Mouse (Mus musculus) B cell, adult 67 days (primary cell): ENCODE results near the gene Eif4a2. TPM values are rescaled to one million over a fixed set of nuclear protein-coding genes. Genes with fewer than 3 reads are reported as not detected.

Experiments
- total RNA-seq, 2 experiments: library from RNA; stranded (reverse); gene quantifications; 4 replicates each; pipeline ENCODE4 v1.2.4; 2023

Gene Eif4a2
- total RNA-seq = 1,000 to 10,000 TPM; 1,212 to 1,271 TPM

DNA sequence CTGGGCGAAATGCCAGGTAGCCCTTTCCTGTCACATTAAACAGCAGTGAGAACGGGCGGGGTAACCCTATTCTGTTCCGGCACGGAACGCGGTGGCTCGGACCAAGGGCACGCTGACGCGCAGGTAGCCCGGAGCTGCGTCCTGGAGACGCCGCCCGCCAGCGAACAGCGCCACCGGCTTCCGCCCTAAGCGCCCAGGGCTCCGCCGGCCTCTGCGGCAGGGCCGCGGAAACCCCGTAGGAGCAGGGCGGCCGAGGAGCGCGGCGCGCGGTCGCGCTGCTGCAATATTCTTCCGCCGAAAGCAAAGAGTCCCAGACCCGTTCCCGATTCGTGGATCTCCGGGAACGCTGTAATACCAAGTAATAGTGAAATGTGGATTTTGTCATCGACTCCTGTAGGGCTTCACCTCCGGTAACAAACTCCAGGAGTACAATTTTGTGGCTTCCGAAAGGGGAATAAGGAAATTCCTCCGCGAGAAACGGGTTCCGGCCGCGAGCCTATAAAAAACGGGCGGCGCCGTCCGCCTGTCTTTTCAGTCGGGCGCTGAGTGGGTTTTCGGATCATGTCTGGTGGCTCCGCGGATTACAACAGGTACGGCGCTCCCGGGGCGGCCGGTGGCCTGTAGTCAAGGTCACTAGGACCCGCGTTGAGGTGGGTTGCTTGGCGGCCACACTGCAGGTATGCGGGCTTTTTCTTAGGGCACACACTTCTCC lies at the start of gene Eif4a2:
Eif4a2 (plus strand) TSS at position 214 of the 712 bp plus-strand sequence.

DNA sequence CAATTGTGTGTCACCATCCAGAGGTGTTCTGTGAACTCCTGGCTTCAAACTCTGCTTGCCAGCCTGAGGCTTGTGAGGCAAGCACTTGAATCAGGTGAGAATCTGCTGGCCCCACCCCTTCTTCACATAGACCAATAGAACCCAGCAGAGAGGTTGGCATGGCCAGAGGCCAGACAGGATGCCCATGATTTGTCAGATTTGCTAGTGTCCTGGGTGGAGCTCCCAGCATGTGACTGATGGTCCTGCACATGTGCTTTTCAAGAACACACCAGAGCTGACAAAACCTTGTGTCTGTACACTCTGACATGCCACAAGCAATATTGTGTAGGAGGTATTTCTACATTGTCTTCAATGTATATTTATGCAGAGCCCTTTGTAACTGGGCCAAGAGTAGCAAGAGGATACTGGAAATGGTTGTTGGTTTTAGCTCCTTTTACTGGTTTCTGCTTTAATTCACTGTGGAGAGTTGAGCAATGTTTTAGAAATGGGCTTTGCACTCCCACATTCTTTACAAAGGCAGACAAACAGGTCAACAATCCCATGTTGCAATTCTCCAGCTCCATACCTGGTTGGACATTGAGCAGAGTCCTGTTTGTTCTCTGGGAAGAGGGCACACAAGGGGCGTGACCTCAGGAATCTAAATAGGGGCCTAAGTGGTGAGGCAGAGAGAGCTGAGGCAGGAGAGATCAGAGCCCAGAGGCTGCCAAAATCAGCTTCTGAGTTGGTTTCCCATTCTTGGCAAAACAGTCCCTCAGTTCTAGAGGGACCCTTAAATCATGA lies 49.4 kb upstream of the Eif4a2 start, which contains the start of gene Kng1:
Kng1 (plus strand) TSS at position 198 of the 780 bp plus-strand sequence.

DNA sequence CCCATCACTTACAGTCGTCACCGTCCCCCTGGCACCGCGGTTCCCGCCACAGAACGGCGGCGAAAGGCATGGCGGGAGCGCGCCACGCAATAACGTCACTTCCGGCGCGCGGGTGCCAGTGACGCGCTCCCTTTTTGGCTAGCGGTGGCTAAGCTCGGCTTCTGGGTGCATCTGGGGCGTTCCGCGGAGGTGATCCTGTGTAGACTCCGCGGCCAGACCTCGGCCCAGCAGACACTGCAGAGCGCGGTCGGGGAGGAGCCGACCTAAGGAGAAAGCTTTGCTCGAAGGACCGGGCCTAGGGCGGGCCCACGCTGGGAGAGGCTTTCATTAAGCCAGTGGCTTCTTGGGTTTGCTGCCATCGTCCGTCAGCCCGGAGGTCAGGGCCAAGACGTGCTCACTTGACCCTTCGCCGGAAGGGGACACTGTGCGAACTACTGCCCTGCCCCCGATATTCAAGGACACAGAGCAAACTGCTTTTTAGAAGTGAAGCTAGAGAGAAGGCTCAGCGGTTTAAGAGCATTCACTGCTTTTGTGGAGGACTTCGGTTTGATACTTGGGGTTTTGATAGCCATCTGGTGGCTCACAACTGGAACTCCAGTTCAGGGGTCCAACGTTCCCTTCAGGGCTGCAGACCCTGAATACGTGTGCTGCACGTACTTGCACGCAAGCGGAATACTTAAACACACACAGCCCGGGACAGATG lies 20.6 kb downstream of the Eif4a2 start, which contains the start of gene Rfc4:
Rfc4 (minus strand) TSS at position 65 of the 703 bp plus-strand sequence.

DNA sequence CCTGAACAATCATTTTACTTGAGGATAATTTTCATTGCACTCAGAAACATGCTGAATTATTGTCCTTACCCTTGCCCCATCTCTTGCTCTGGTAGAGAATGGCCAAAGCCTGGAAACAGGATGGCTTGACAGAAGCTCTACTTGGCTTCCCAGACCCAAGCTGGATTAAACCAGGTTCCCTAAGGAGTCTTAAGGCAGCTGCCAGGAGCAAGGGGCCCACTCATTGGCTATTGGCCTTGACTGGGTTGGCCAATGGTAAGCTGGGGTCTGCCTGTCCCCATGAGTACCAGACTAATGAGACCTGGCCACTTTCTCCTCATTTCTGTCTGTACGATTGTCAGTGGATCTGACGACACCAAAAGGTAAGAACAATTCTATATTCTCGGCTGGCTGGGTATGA lies 39.0 kb downstream of the Eif4a2 start, which contains the start of gene Adipoq:
Adipoq (plus strand) TSS at position 257 of the 400 bp plus-strand sequence.

Other genes starting within 250 kb of the Eif4a2 start
- 10 to 100 TPM; 27.8 to 29.4 TPM for gene Tbccd1, start 249.8 kb upstream of the Eif4a2 start, total RNA-seq
- 10 to 100 TPM; 75.8 to 80.2 TPM for gene Dnajb11, start 249.6 kb upstream of the Eif4a2 start, total RNA-seq
- not detected for gene Ahsg, start 216.2 kb upstream of the Eif4a2 start, total RNA-seq
- gene Fetub, start 189.1 kb upstream of the Eif4a2 start, total RNA-seq = not detected
- not detected for gene Hrg, start 156.4 kb upstream of the Eif4a2 start, total RNA-seq
- not detected for gene Kng2, start 78.0 kb upstream of the Eif4a2 start, total RNA-seq
- not detected for gene Kng1, start 49.6 kb upstream of the Eif4a2 start, total RNA-seq
- gene Rfc4, start 20.3 kb downstream of the Eif4a2 start, total RNA-seq = 10 to 100 TPM in 1 of 2 experiments, 1 to 10 TPM in 1; 9.1 to 16.7 TPM
- not detected for gene Adipoq, start 39.1 kb downstream of the Eif4a2 start, total RNA-seq
- gene St6gal1, start 117.3 kb downstream of the Eif4a2 start, total RNA-seq = 100 to 1,000 TPM; 142 to 152 TPM